Mouse (Mus musculus) forebrain, postnatal 0 days (tissue): ENCODE results near the gene Fam196b. TPM values are rescaled to one million over a fixed set of nuclear protein-coding genes. Genes with fewer than 3 reads are reported as not detected.

Source experiments
- ATAC-seq: fragments of 200-750 bp; cut with Nextera tagmentation; 2 replicates; pipeline ENCODE4 v1.8.0; 2017; ENCODE audit warnings: mild to moderate bottlenecking, moderate library complexity
- DNase-seq: peaks from one replicate; pipeline ENCODE4 v3.0.0-alpha.2; 2015
- H3K27ac ChIP-seq: fragments of 300-500 bp; sonication (generic); 2 replicates; pipeline ENCODE4 v1.5.1; 2014; ENCODE audit warnings: low read depth, mild to moderate bottlenecking, antibody characterized with exemption, low read length, moderate library complexity, mixed read lengths
- H3K27me3 ChIP-seq: fragments of 300-500 bp; sonication (generic); 2 replicates; pipeline ENCODE4 v1.6.1; 2014; ENCODE audit warnings: mild to moderate bottlenecking, low read length, mixed read lengths; ENCODE audit not compliant: insufficient read depth
- H3K36me3 ChIP-seq: fragments of 300-500 bp; sonication (generic); 2 replicates; pipeline ENCODE4 v1.6.1; 2014; ENCODE audit warnings: mild to moderate bottlenecking, moderate library complexity; ENCODE audit not compliant: insufficient read depth
- H3K4me1 ChIP-seq: fragments of 300-500 bp; sonication (generic); 2 replicates; pipeline ENCODE4 v1.6.1; 2014; ENCODE audit warnings: antibody characterized with exemption; ENCODE audit not compliant: insufficient read depth
- H3K4me2 ChIP-seq: fragments of 300-500 bp; sonication (generic); 2 replicates; pipeline ENCODE4 v1.6.1; 2014; ENCODE audit warnings: low read depth, mild to moderate bottlenecking, moderate library complexity
- H3K4me3 ChIP-seq: fragments of 300-500 bp; sonication (generic); 2 replicates; pipeline ENCODE4 v1.5.1; 2014; ENCODE audit warnings: low read depth, low read length, mixed read lengths
- H3K9ac ChIP-seq: fragments of 300-500 bp; sonication (generic); 2 replicates; pipeline ENCODE4 v1.6.1; 2014; ENCODE audit warnings: mild to moderate bottlenecking
- H3K9me3 ChIP-seq: fragments of 300-500 bp; sonication (generic); 2 replicates; pipeline ENCODE4 v1.6.1; 2016; ENCODE audit warnings: low read length
- CTCF ChIP-seq: sonication (generic); IDR thresholded peaks from 2 replicates; pipeline ENCODE4 v1.5.1; 2016; ENCODE audit warnings: antibody characterized with exemption, control low read depth, low read depth
- WGBS: fragments of 180-500 bp; shearing (Covaris S2); extraction: QIAGEN DNeasy Blood & Tissue Kit; methylation state at CpG from one replicate; pipeline ENCODE4 v1.1.7; 2014; 5-methylcytosine and 5-hydroxymethylcytosine counted together
- polyA plus RNA-seq: library from polyadenylated mRNA; unstranded; fragments of >200 nt; fragmentation: Nextera tagmentation; extraction: Ambion mirVana; gene quantifications from 2 replicates; pipeline ENCODE4 v1.2.1, GENCODE M21; 2015
- total RNA-seq: library from RNA; depleted of rRNA; stranded (reverse); fragments of >200 nt; gene quantifications from 2 replicates; pipeline ENCODE4 v1.2.3, GENCODE M21; 2014

Gene Fam196b
- total and polyA plus RNA-seq, 2 experiments from 2014 or later = 1.5 to 5.0 TPM

DNA sequence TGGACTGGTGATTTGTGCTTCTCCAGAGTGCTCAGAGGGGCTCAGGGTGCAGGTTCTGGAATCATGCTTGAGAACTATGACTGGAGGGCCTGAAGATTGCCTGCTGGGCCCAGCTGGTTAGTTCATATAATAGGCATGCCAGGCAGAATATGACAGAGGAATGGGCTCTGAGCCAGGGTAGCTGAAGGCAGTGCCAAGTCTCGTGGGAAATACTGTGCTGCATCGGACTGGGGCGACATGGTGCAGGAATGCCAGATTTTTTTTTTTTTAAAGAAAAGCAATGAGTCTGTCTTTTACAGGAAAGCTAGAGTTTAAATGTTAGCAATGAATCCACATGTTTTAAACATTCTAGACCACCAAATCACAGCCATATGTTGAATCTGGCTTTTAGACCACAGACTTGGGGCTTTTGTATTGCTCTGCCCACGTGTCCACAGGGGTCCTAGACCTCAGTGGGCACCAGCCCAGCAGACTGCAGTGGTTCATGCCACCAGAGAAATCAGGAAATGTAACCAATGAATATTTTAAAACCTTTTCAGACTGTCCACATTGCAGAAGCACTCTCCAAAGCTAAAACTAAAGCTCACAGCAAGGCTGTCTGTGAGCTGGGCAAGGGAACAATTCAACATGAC is 33.8 kb downstream of the Fam196b start:
- TF ChIP-seq CTCF = no peak
- 14% methylated on average over 4 of the region's 4 CpGs for WGBS
- ATAC-seq (peak; percentile 95), DNase-seq (peak; percentile 91)
- H3K4me3 ChIP-seq = no peak overlapping the region
- H3K9me3 ChIP-seq = no peaks in the 10 kb centered on the region
- no peaks in the 10 kb centered on the region for H3K36me3 ChIP-seq
- no peak overlapping the region for H3K9ac ChIP-seq
- H3K4me1 ChIP-seq = peaks cover 10% of the 10 kb centered on the region; the same call in 1 of the 2 replicates
- H3K27me3 ChIP-seq = no peaks in the 10 kb centered on the region
- H3K4me2 ChIP-seq = no peak overlapping the region
- H3K27ac ChIP-seq = no peak overlapping the region

DNA sequence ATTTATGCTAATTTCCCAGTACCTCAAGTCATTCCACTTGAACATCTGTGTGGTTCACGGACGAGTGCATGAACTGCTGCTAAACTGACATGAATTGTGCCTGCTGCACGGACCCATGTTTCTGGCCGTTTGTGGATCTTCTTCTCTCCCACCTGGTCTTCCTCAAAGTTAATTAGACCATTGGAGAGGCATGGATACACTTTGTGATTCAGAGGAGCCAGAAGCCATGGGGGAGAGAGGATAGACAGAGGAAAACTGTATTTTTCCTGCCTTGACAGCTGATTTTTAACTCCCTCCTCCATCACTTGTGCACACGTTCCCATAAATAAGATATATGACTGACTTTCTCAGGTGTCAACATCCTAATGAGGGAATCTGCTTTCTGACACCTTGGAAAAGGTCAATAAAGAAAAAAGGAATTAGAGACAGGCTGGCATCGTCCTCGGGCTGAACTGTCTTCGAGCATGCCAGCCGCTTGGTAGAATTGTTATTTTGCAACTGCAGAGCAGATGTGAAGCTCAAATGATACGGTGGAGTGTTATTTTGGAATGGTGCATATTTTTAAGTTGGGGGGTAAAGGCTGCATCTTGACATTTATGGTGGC is 34.9 kb downstream of the Fam196b start:
- no peak for ATAC-seq
- Histone ChIP-seq H3K27me3 (no peaks in the 10 kb centered on the region), H3K36me3 (no peaks in the 10 kb centered on the region), H3K9ac (no peak overlapping the region), H3K9me3 (no peaks in the 10 kb centered on the region), H3K4me3 (no peak overlapping the region), H3K27ac (no peak overlapping the region), H3K4me1 (peaks cover 10% of the 10 kb centered on the region; the same call in 1 of the 2 replicates), H3K4me2 (no peak overlapping the region)
- TF ChIP-seq CTCF = no peak
- 70% methylated on average over 10 of the region's 10 CpGs for WGBS
- no peak for DNase-seq

DNA sequence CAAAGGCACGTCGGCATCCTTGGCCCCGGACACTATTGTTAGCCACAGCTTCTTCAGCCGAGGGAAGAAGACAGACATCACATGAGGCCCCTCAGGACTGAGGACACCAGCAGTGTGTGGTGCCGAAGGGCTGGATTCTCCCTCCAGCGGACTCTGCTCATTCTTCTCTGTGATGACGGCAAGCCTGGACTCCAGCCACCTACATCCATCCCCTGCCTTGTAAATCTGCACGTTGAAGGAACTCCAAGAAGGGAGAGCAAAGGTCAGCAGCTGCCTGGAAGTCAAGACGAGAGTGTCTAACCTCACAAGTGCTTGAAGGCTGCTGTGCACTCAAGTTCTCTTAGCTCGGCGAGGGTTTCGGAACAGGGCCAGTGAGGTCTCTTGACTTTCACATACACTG is 40.8 kb downstream of the Fam196b start:
- WGBS = 77% methylated on average over 12 of the region's 12 CpGs
- no peaks in the 10 kb centered on the region for H3K9me3 ChIP-seq
- H3K27ac ChIP-seq = no peak overlapping the region
- H3K4me1 ChIP-seq = no peaks in the 10 kb centered on the region
- H3K4me3 ChIP-seq = no peak overlapping the region
- DNase-seq = no peak
- H3K9ac ChIP-seq = no peak overlapping the region
- ATAC-seq = no peak
- no peak for TF ChIP-seq CTCF
- no peaks in the 10 kb centered on the region for H3K27me3 ChIP-seq
- H3K36me3 ChIP-seq = no peaks in the 10 kb centered on the region
- no peak overlapping the region for H3K4me2 ChIP-seq

DNA sequence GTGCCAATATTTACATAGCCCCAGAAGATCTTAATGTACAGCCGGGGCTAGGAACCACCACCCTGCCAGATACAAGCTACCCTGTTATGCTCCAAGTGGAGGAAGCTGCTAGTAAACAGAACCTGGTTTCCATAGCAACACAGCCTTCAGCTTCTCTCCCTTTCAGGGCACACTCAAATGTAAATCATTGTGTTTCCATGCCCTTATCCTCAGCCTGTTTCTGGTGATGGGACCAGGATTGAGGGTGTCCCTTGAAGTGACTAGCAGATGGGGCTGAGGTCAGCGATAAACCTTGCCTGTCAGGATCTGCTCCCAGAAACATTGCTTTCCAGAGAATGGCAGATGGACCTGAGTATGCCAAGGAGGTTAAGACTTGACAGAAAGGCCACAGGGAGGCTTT is 41.5 kb downstream of the Fam196b start:
- H3K36me3 ChIP-seq = no peaks in the 10 kb centered on the region
- peak; percentile 71 for ATAC-seq
- no peak overlapping the region for H3K4me2 ChIP-seq
- H3K4me1 ChIP-seq = no peaks in the 10 kb centered on the region
- no peak overlapping the region for H3K9ac ChIP-seq
- H3K27me3 ChIP-seq = no peaks in the 10 kb centered on the region
- no peaks in the 10 kb centered on the region for H3K9me3 ChIP-seq
- H3K27ac ChIP-seq = no peak overlapping the region
- WGBS = 35% methylated on average over 2 of the region's 2 CpGs
- H3K4me3 ChIP-seq = no peak overlapping the region
- TF ChIP-seq CTCF = no peak
- peak; percentile 34 for DNase-seq

DNA sequence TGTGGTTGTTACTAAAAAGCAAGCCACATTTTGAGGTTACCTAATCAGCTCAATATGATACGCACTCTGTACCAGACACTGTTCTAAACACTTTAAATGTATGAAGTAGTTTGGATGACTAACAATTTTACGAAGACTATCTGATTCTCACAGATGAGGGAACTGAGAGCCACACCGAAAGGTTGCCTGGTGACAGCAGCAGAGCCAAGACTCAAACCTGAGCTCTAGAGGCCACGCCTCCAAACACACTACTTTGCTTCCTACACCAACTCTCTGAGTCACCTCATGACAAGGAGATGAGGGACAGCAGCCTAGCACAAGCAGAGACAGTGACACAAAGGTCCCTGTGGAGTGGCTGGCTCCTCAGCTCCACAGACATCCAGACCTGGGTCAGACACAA is 57.6 kb downstream of the Fam196b start:
- 91% methylated on average over 4 of the region's 4 CpGs for WGBS
- no peak for ATAC-seq
- DNase-seq = no peak
- Histone ChIP-seq H3K27ac (no peak overlapping the region), H3K4me2 (no peak overlapping the region), H3K9ac (no peak overlapping the region), H3K27me3 (no peaks in the 10 kb centered on the region), H3K9me3 (no peaks in the 10 kb centered on the region), H3K36me3 (no peaks in the 10 kb centered on the region), H3K4me1 (no peaks in the 10 kb centered on the region), H3K4me3 (no peak overlapping the region)
- no peak for TF ChIP-seq CTCF

DNA sequence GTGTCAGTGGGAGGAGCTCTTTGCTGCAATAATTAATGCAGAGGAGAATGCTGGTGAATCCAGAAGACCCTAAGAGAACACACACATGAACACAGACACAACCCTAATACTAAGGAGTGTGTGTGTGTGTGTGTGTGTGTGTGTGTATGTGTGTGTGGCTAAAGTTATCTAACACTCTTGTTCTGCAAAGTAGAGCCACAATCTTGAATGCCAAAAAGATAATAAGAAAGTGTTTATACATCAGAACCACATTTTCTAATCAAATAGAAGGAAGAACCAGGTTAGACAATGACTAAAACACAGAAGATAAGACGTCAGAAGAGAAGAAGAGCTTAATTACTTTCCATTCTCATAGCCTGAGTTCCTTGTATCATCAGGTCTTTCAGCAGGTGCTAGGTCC is 60.9 kb downstream of the Fam196b start:
- no peak overlapping the region for H3K9ac ChIP-seq
- H3K4me2 ChIP-seq = no peak overlapping the region
- no peaks in the 10 kb centered on the region for H3K36me3 ChIP-seq
- no peak overlapping the region for H3K27ac ChIP-seq
- H3K4me1 ChIP-seq = no peaks in the 10 kb centered on the region
- TF ChIP-seq CTCF = no peak
- no peak for ATAC-seq
- no peak for DNase-seq
- no peaks in the 10 kb centered on the region for H3K27me3 ChIP-seq
- WGBS = 74% methylated on average over 1 of the region's 1 CpGs
- H3K4me3 ChIP-seq = no peak overlapping the region
- H3K9me3 ChIP-seq = no peaks in the 10 kb centered on the region

DNA sequence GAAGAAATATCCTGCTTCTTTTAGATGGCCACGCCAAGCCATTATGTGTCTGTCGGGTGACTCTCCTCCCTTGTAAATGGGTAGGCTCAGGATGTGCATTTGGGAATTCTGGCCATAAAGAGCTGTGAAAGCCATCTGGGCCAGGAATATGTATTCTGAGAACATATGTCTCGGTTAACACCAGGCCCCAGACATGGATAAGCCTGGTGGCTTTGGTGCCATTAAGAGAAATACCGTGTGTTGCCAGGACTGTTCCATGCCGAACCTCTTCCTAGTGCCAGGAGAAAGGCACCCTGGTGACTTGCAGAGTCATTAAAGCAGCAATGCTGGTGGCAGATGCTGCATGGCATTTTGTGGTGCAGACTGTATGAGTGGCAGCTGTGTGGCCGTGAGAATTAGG is 63.0 kb downstream of the Fam196b start:
- TF ChIP-seq CTCF = no peak
- peak; percentile 35 for DNase-seq
- Histone ChIP-seq H3K27me3 (no peaks in the 10 kb centered on the region), H3K36me3 (no peaks in the 10 kb centered on the region), H3K9me3 (no peaks in the 10 kb centered on the region), H3K4me3 (no peak overlapping the region), H3K9ac (no peak overlapping the region), H3K27ac (no peak overlapping the region), H3K4me1 (no peaks in the 10 kb centered on the region), H3K4me2 (no peak overlapping the region)
- 56% methylated on average over 6 of the region's 6 CpGs for WGBS
- ATAC-seq = peak; percentile 40; the same call in 1 of the 2 replicates
